Mouse (Mus musculus) neural tube, embryonic 14.5 days (tissue): Measurements from ENCODE around the gene Vwa5a. TPM values are rescaled to one million over a fixed set of nuclear protein-coding genes. Genes with fewer than 3 reads are reported as not detected.

Experiments used
- ATAC-seq: fragments of 200-750 bp; cut with Nextera tagmentation; 2 replicates; pipeline ENCODE4 v1.8.0; 2017; ENCODE audit warnings: low read depth, mild to moderate bottlenecking, moderate TSS enrichment, moderate library complexity
- H3K27ac ChIP-seq: fragments of 300-500 bp; sonication (generic); 2 replicates; pipeline ENCODE4 v1.5.1; 2014; ENCODE audit warnings: low read depth, mild to moderate bottlenecking, control low read depth, low read length, moderate library complexity, mixed read lengths
- H3K27me3 ChIP-seq: fragments of 300-500 bp; sonication (generic); 2 replicates; pipeline ENCODE4 v1.6.1; 2014; ENCODE audit warnings: low read length; ENCODE audit not compliant: control insufficient read depth, insufficient read depth
- H3K36me3 ChIP-seq: fragments of 300-500 bp; sonication (generic); 2 replicates; pipeline ENCODE4 v1.6.1; 2014; ENCODE audit warnings: low read length, mixed read lengths; ENCODE audit not compliant: control insufficient read depth, insufficient read depth
- H3K4me1 ChIP-seq: fragments of 300-500 bp; sonication (generic); 2 replicates; pipeline ENCODE4 v1.6.1; 2014; ENCODE audit warnings: low read length; ENCODE audit not compliant: control insufficient read depth, insufficient read depth
- H3K4me2 ChIP-seq: fragments of 300-500 bp; sonication (generic); 2 replicates; pipeline ENCODE4 v1.6.1; 2014; ENCODE audit warnings: mild to moderate bottlenecking, low read depth, low read length, control low read depth
- H3K4me3 ChIP-seq: fragments of 300-500 bp; sonication (generic); 2 replicates; pipeline ENCODE4 v1.5.1; 2014; ENCODE audit warnings: low read depth, low read length, control low read depth, mixed read lengths
- H3K9ac ChIP-seq: fragments of 300-500 bp; sonication (generic); replicated peaks from 2 replicates; pipeline ENCODE4 v1.6.1; 2014; ENCODE audit warnings: low read depth, mild to moderate bottlenecking, control low read depth, low read length, mixed read lengths
- H3K9me3 ChIP-seq: fragments of 300-500 bp; sonication (generic); 2 replicates; pipeline ENCODE4 v1.6.1; 2016; ENCODE audit warnings: low read length; ENCODE audit not compliant: control insufficient read depth
- WGBS: fragments of 180-500 bp; shearing (Covaris S2); extraction: QIAGEN DNeasy Blood & Tissue Kit; methylation state at CpG from one replicate; pipeline ENCODE4 v1.1.7; 2014; 5-methylcytosine and 5-hydroxymethylcytosine counted together
- polyA plus RNA-seq: library from polyadenylated mRNA; unstranded; fragments of >200 nt; fragmentation: Nextera tagmentation; extraction: Ambion mirVana; gene quantifications from 2 replicates; pipeline ENCODE4 v1.2.1, GENCODE M21; 2014

Gene Vwa5a
- polyA plus RNA-seq: 7.0 and 10.8 TPM in 2 replicates

DNA sequence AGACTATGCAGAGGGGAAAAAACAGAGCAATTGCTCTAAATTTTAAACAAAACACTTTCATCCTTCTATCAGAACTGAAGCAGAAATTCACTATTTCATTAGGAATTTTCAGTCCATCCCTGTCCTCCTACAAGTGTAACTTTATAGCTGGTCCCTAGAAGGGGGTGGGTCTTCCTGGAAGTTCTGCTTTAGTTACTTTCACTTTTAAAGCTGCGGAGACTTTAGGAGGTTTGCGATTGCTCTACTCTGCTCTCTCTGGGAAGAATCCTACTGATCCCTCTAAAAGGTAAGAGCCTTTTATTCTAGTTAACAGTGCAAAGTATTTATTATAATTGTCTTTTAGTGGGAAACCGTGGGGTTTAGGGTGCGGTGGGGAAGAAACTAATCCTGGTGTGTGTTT, at the start of gene Vwa5a:
Gene Vwa5a (plus strand): TSS at position 167 of the 400 bp plus-strand sequence.
- Histone ChIP-seq H3K4me2 (peak within 1 kb of the TSS; percentile 45), H3K4me1 (no peaks in the 10 kb centered on the region), H3K27me3 (no peaks in the 10 kb centered on the region), H3K9ac (no peak within 1 kb of the TSS; the same call in 1 of the 2 replicates), H3K36me3 (no peaks in the 10 kb centered on the region), H3K4me3 (peak within 1 kb of the TSS; percentile 30), H3K27ac (no peak within 1 kb of the TSS; the same call in 1 of the 2 replicates), H3K9me3 (no peaks in the 10 kb centered on the region)
- 2% methylated on average over 4 of the region's 4 CpGs for whole genome bisulfite sequencing
- ATAC-seq: peak; percentile 54; the same call in 1 of the 2 replicates

DNA sequence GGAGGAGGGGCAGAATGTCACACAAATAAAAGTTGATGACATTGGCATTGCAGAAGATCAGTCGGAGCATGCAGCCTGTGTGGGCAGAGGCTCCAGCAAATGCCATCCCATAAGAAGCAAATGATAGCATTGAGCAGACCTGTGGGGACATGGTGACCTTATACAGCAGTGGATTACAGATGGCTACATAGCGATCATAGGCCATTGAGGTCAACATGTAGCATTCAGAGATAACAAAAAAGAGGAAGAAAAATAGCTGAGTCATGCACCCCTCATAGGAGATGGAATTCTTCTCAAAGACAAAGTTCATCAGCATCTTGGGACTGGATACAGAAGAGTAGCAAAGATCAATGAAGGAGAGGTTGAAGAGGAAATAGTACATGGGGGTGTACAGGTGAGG, 45.2 kb upstream of the Vwa5a start:
- Histone ChIP-seq H3K27me3 (no peaks in the 10 kb centered on the region), H3K4me1 (no peaks in the 10 kb centered on the region), H3K27ac (no peak overlapping the region), H3K9ac (no peak overlapping the region), H3K4me2 (no peak overlapping the region), H3K4me3 (no peak overlapping the region), H3K36me3 (no peaks in the 10 kb centered on the region), H3K9me3 (no peaks in the 10 kb centered on the region)
- ATAC-seq: no peak
- WGBS: 96% methylated on average over 2 of the region's 2 CpGs

DNA sequence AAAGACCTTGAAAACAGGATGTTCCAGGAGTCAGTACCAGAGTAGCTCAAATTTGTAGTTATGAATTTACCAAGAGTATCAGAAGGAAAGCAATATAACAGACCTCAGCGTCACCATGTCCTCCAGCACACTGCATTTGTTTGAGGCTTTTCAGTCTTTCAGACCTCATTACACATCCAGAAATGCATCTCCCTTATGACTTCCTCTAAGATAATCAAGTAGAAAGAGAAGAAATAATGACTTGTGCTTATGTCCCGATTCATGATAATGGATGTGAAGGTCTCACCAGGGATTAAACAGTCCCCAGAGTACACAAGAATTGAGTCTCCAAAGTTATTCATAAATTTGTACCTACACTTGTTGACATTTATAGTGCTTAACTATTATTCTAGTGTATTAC, 43.6 kb upstream of the Vwa5a start, which contains the start of gene Olfr918:
Gene Olfr918 (minus strand): TSS at position 101 of the 400 bp plus-strand sequence.
- WGBS: 84% methylated on average over 2 of the region's 2 CpGs
- H3K9ac ChIP-seq: no peak within 1 kb of the TSS
- H3K9me3 ChIP-seq: no peaks in the 10 kb centered on the region
- ATAC-seq: no peak
- H3K27ac ChIP-seq: no peak within 1 kb of the TSS
- H3K36me3 ChIP-seq: no peaks in the 10 kb centered on the region
- H3K27me3 ChIP-seq: no peaks in the 10 kb centered on the region
- H3K4me1 ChIP-seq: no peaks in the 10 kb centered on the region
- H3K4me3 ChIP-seq: no peak within 1 kb of the TSS
- H3K4me2 ChIP-seq: no peak within 1 kb of the TSS

DNA sequence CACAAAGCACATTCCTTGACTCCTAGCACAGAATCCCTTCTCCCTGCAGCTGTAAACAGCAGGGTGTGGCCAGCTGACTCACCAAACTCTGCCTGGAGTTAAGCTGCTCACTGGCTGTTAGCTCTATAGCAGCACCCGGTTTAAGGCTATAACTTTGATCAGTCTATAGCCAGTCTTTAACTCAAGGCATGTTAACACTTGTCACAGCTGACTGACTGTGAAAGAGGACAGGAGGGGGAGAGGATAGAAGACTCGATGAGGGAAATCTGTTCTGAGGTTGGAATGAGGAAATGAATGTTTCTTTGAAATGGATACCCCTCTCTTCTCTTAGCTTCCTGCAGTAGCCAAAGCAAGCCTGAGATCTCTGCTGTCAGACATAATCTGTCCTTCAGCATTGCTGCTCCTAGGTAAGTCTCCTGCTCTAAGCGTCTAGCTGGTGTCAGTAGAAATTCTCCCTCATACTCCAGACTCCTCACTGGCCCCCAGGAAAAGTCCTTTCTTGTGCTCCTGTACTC, 916 bp downstream of the Vwa5a start:
- no peaks in the 10 kb centered on the region for H3K4me1 ChIP-seq
- no peak overlapping the region for H3K9ac ChIP-seq
- H3K36me3 ChIP-seq: no peaks in the 10 kb centered on the region
- H3K9me3 ChIP-seq: no peaks in the 10 kb centered on the region
- ATAC-seq: peak; percentile 49; the same call in 1 of the 2 replicates
- H3K27me3 ChIP-seq: no peaks in the 10 kb centered on the region
- WGBS: 8% methylated on average over 3 of the region's 3 CpGs
- no peak overlapping the region for H3K27ac ChIP-seq
- peak overlapping the region; percentile 30 for H3K4me3 ChIP-seq
- peak overlapping the region; percentile 45 for H3K4me2 ChIP-seq

DNA sequence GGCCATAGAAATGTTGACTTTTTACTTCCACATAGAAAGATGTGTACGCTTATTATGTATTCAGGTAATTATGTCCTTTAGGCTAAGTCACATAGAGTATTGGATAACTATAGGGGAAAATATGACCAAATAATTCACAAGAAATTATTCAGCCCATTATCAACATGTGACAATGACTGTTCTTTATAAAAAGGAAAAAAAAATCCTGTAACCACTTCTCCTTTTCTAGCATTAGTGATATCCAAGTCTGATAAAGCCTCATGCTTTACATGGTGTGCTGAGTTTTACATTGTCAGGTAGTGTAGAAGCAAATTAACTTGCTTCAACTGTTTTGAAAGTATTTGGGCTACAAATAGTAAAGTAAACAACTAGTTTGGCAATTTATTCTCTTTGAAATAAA, 6.0 kb downstream of the Vwa5a start:
- ATAC-seq: no peak
- 96% methylated on average over 1 of the region's 1 CpGs for WGBS

DNA sequence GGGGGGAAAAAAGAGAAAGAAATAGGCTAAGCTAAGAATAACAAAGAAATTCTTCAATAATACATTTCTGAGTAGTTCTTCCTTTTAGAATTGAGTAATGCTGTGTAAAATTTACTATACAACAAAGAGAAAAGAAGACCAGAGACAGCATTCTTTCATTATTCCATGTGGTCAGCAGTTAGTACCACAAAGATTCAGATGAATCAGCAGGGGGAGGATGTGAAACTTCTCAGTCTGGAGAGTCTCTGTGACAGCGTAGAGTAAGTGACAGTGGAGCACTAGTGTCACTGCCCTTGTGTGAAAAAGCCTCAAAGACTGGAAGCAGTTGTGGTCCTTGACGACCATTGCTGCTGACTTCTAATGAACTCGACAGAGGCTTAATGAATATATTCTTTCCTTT, 10.2 kb downstream of the Vwa5a start:
- H3K4me2 ChIP-seq: no peak overlapping the region
- 83% methylated on average over 3 of the region's 3 CpGs for WGBS

More for the DNA sequence above, 6.0 kb downstream of the Vwa5a start:
- Histone ChIP-seq H3K9me3 (no peaks in the 10 kb centered on the region), H3K27ac (no peak overlapping the region), H3K9ac (no peak overlapping the region), H3K4me2 (no peak overlapping the region), H3K4me3 (no peak overlapping the region), H3K27me3 (no peaks in the 10 kb centered on the region), H3K4me1 (no peaks in the 10 kb centered on the region), H3K36me3 (no peaks in the 10 kb centered on the region)

DNA sequence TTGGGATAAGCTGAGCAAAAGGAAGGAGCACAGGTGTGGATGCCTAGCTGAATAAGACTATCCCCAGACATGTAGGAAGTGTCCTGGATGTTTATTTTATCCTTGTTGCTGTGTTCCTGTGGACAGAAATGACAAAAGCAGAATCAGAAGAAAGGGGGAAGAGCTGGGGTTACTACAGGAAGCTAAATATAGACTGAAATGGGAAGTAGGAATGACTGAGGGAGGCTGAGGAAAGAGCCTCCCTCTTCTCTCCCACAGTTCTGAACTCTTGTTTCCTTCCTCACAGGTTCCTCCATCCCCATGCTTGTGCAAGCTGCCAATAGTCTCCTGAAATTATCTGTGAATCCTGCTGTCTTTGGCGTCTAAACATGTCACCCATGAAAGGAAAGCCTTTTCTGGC, 23.3 kb downstream of the Vwa5a start:
- Histone ChIP-seq H3K4me1 (no peaks in the 10 kb centered on the region), H3K4me3 (no peak overlapping the region), H3K9me3 (no peaks in the 10 kb centered on the region), H3K27ac (no peak overlapping the region), H3K27me3 (no peaks in the 10 kb centered on the region), H3K36me3 (no peaks in the 10 kb centered on the region), H3K9ac (no peak overlapping the region), H3K4me2 (no peak overlapping the region)
- ATAC-seq: no peak
- whole genome bisulfite sequencing: 85% methylated on average over 1 of the region's 1 CpGs

More for the DNA sequence above, 10.2 kb downstream of the Vwa5a start:
- ATAC-seq: no peak
- Histone ChIP-seq H3K9ac (no peak overlapping the region), H3K36me3 (no peaks in the 10 kb centered on the region), H3K27ac (no peak overlapping the region), H3K9me3 (no peaks in the 10 kb centered on the region), H3K4me1 (no peaks in the 10 kb centered on the region), H3K27me3 (no peaks in the 10 kb centered on the region), H3K4me3 (no peak overlapping the region)

DNA sequence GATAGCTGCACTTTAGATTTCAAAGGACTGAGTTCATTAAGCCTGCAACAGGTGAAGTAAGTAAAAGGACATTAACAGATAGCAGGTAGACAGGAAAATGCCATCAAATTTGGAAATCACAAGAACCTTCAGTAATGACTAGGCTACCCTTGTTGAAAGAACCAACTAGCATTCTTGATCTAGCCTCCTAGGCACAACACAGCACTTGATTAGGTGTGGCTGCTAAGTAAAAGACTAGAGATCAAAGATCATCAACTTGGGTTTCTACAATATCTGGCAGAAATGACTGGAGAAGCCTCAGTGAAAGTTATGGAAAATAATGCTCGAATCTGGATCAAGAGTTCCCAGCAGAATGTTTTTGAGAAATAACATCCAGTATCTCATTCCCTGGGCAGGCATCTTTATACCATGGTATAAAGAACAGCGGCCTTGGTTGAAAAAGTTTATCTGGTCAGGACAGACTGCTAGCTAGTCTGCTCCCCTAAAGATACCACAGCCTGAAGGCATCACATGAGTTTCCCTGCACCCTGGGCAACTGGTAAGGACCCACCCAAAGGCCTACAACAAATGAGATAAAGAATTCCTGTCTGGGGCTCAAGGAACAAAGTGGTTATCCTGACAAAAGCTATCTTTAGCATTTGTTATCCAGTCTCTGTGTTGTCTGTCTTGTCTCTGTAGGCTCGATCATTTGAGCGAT, 26.7 kb downstream of the Vwa5a start:
- Histone ChIP-seq H3K9ac (no peak overlapping the region), H3K4me1 (no peaks in the 10 kb centered on the region), H3K4me3 (no peak overlapping the region), H3K27me3 (no peaks in the 10 kb centered on the region), H3K9me3 (no peaks in the 10 kb centered on the region), H3K4me2 (no peak overlapping the region), H3K36me3 (no peaks in the 10 kb centered on the region), H3K27ac (no peak overlapping the region)
- ATAC-seq: no peak
- WGBS: 92% methylated on average over 4 of the region's 4 CpGs

DNA sequence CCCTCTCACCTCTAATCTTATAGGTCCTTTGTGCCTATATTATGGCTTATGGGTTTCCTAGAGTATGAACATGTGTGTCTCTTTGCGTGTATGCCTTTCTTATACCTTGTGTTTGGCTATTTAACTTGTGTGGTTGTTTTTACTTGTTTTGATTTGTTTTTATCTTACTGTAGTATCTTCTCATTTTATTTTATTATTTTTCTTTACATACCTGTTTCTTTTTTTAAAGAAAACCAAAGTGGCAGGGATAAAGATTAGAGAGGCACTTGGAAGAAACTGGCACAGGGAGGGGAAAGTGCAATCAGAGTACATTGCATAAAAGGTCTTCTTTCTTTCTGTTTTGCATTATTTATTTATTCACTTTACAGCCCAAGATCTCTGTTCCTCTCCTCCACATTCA, 33.9 kb downstream of the Vwa5a start, which contains the start of gene Olfr920:
Gene Olfr920 (plus strand): TSS at position 301 of the 400 bp plus-strand sequence.
- WGBS: 98% methylated on average over 1 of the region's 1 CpGs
- no peak within 1 kb of the TSS for H3K9ac ChIP-seq

More for the DNA sequence above, 33.9 kb downstream of the Vwa5a start, which contains the start of gene Olfr920:
- H3K4me1 ChIP-seq: no peaks in the 10 kb centered on the region
- ATAC-seq: no peak
- H3K9me3 ChIP-seq: no peaks in the 10 kb centered on the region
- no peaks in the 10 kb centered on the region for H3K36me3 ChIP-seq
- H3K27me3 ChIP-seq: no peaks in the 10 kb centered on the region
- no peak within 1 kb of the TSS for H3K4me2 ChIP-seq
- no peak within 1 kb of the TSS for H3K27ac ChIP-seq
- no peak within 1 kb of the TSS for H3K4me3 ChIP-seq
